Mouse (Mus musculus) retina, postnatal 7 days (tissue): ENCODE results near the gene Fat4.

Experiments used
- DNase-seq: peaks from one replicate; pipeline ENCODE4 v3.0.0-alpha.2; 2012; ENCODE audit warnings: low read depth, low spot score

The Fat4 gene

GRCm38 (mm10) chr3:38967480-38967879, 80.7 kb downstream of the Fat4 start:
- no peak for DNase-seq

DNA sequence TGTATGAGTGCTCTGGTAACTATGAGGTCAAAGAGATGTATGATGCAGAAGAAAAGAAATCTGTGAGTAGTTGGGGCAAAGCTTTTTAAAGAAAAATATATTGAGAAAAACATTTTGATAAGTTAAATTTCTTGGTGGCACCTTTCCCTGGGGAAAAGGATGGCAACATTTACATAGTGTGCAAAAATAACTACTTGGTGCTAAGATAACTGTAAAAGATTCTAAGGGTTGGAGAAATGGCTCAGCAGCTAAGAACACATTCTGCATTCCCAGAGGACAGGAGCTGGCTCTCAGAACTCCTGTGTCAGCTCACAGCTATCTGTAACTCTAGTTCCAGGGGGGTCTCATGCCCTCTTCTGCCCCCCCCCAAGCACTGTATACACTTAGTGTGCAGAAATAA, 99.6 kb downstream of the Fat4 start:
- no peak for DNase-seq

DNA sequence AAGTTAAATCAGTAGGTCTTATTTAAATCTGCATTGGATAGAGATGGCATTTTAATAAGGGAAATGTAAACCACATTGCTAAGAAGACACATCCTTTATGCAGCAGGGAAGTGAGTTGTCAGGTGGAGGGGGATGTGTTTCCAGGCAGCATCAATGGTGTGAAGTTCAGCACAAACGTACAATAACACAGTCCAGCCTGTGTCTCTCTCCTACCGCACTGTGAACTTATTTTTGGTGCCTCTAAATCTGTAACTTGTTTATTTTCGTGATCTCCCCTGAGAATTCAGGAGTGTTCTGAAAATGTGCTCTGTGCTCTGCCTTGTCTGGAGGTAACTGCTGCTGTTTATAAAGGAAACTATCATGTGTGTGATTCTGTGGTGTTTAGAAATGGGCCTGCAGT, 102.4 kb downstream of the Fat4 start:
- no peak for DNase-seq

DNA sequence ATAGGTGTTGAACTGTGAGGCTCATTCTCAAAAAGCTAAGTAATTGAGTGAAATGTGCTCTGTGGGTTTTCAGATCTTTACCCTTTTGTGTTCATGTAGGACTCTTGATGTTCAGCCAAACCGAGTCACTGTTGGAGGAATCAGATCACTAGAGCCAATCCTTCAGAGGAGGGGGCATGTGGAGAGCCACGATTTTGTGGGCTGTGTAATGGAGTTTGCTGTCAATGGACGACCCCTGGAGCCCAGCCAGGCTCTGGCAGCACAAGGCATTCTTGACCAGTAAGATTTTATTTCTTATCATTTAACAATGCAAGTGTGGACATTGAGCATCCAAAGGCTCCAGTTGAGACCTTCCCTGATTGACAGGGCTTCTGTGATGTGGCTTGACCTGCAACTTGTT, 113.3 kb downstream of the Fat4 start:
- DNase-seq = no peak

GRCm38 (mm10) chr3:39010544-39010943, 123.8 kb downstream of the Fat4 start:
- DNase-seq = no peak

GRCm38 (mm10) chr3:39017633-39018032, 130.9 kb downstream of the Fat4 start:
- DNase-seq = no peak

DNA sequence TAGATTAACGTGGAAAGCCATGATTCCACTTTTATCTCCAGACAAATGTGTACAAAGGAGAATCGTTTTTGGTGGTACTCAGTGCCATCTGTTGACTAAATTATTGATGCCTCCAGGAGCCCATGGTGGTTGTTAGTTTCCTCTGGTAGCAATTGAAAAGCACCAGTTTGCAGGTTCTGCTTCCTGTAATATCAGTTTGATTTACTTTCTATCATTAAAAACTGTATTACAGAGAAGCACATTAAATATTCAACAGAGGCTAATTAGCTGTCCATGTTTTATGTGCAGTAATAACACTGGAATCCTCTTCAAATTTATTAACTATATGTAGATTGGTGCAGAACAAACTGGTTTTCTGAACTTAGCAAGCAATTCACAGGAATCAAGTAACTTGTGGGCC, 149.4 kb downstream of the Fat4 start:
- no peak for DNase-seq

DNA sequence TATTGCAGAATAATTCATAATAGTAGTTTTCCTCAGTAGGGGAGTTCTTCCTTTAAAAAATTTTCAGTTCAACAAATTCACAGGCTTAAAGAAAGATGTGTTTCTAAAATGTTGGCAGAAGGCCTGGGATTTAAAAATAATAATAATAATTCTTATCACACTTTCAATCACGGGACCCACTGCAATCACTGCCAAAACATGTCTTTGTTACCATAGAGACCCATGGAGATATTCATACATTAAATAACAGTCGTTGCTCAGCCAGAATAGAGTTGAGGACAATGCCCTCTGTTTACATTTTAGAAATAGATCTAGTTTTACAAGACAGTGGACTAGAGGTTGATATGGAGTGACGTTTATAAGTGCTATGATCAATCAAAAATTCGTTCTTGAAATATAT, 159.7 kb downstream of the Fat4 start:
- DNase-seq = no peak

GRCm38 (mm10) chr3:39047621-39048303, 161.0 kb downstream of the Fat4 start:
- no peak for DNase-seq

DNA sequence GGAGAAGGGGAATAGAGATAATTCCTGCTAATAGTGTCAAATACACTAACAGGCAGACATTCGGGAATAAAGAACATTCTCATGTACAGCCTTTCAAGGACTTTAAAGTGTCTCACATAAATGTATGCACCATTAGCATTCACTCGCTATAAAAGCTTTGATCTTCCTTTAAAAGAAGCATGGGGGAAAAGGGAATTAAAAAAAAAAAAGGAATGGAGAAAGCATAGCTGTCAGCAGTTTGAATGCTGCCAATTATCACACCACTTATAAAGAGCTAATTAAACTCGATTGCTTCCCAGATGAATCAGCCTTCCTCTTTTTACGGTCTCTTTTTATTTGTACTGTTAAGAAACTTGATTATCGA, 161.5 kb downstream of the Fat4 start:
- no peak for DNase-seq

GRCm38 (mm10) chr3:39050130-39050529, 163.4 kb downstream of the Fat4 start:
- DNase-seq = no peak

- peak; percentile 23 for DNase-seq
Observed at GRCm38 (mm10) chr3:39053072-39053471, 166.3 kb downstream of the Fat4 start.
